Mouse (Mus musculus) layer of hippocampus, adult 8-10 months (tissue): ENCODE measurements at regions not wholly inside any gene's neighbourhood (a gene's known extent, or its start where the extent isn't known, plus 50 kb on each side); places are given as distances from the start of the nearest gene placed in this dataset.
"Not testable (repeated sequence)": the region's sequence is repeated elsewhere in the genome, so short reads cannot be mapped to it uniquely, and the experiment has no call there.

Experiments used
- DNase-seq, 2 experiments: peaks; one replicate each; pipeline ENCODE4 v3.0.0; 2022; ENCODE audit warnings: low spot score in 2 of 2

GRCm38 (mm10) chr3:84390769-84391168, 84.1 kb upstream of the Trim2 start:
- no peak for DNase-seq

- DNase-seq, result no peak
These were observed 81.8 kb upstream of the Trim2 start for GRCm38 (mm10) chr3:84388486-84388885.

- peak in 1 of 2 experiments; percentile 11 for DNase-seq
These were observed 79.0 kb upstream of the Trim2 start for GRCm38 (mm10) chr3:84385656-84386055.

- DNase-seq, result no peak
These were observed 76.9 kb upstream of the Trim2 start for GRCm38 (mm10) chr3:84383559-84383958.

GRCm38 (mm10) chr3:84383038-84383437, 76.4 kb upstream of the Trim2 start:
- not testable (repeated sequence) for DNase-seq

- DNase-seq, result no peak
These were observed 75.3 kb upstream of the Trim2 start for GRCm38 (mm10) chr3:84382006-84382405.

GRCm38 (mm10) chr3:84378987-84379556, 72.4 kb upstream of the Trim2 start:
- no peak for DNase-seq

- DNase-seq, result no peak
These were observed 69.8 kb upstream of the Trim2 start for GRCm38 (mm10) chr3:84376510-84376909.

- no peak for DNase-seq
These were observed 69.2 kb upstream of the Trim2 start for GRCm38 (mm10) chr3:84375832-84376231.

- no peak for DNase-seq
These were observed 65.2 kb upstream of the Trim2 start for GRCm38 (mm10) chr3:84371842-84372241.

- DNase-seq, result no peak
These were observed 60.6 kb upstream of the Trim2 start for GRCm38 (mm10) chr3:84367145-84367740.

- no peak for DNase-seq
These were observed 52.0 kb upstream of the Trim2 start for GRCm38 (mm10) chr3:84358672-84359071.

- no peak for DNase-seq
These were observed 50.0 kb upstream of the Trim2 start for GRCm38 (mm10) chr3:84356690-84357014.
